Mouse (Mus musculus): ENCODE measurements around the gene Fzr1. TPM values are rescaled to one million over a fixed set of nuclear protein-coding genes. Genes with fewer than 3 reads are reported as not detected.

Fzr1 gene
- total and polyA plus RNA-seq, 2 experiments from 2014 or later, result 47.6 to 48.4 TPM

DNA sequence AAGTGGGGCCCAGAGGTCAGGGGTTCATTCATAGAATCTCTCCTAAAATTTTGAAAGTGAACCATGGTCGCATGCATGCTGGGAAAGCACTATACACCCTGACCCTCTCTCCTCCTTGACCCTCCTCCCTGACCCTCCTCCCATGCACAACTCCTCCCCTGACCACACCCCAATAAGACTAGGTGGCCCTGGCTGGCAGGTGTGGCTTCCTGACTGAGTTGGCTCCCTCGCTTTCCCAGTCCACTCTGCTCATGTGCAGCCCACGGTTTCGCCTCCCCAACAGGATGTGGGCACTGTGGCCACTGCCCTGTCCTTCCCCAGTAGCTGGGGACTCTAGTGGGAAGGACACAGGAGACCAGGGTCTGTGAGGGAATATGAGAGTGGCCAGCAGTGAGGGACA is 32.0 kb upstream of the Fzr1 start:
- ATAC-seq (ENCODE audit: insufficient read depth, low read depth), result no peak
- Histone ChIP-seq H3K27ac (ENCODE audit: low read depth) (peak overlapping the region; percentile 97), H3K9ac (replicated peaks; ENCODE audit: low read depth, low read length) (no peak overlapping the region), H3K4me2 (ENCODE audit: low read depth, low read length) (no peak overlapping the region), H3K4me1 (ENCODE audit: control insufficient read depth, insufficient read depth) (peaks cover 71% of the 10 kb centered on the region), H3K36me3 (replicated peaks; ENCODE audit: control insufficient read depth, insufficient read depth, low read length) (peaks cover 27% of the 10 kb centered on the region), H3K27me3 (ENCODE audit: control insufficient read depth, insufficient read depth, low read length) (no peaks in the 10 kb centered on the region), H3K4me3 (ENCODE audit: low read depth, low read length) (no peak overlapping the region), H3K9me3 (replicated peaks; ENCODE audit: control insufficient read depth, low read length) (no peaks in the 10 kb centered on the region)
- no peak for TF ChIP-seq CTCF (IDR thresholded peaks at IDR 0.05; ENCODE audit: low read depth)
- DNase-seq (ENCODE audit: low spot score), result no peak
- WGBS, result 55% methylated on average over 4 of the region's 4 CpGs

DNA sequence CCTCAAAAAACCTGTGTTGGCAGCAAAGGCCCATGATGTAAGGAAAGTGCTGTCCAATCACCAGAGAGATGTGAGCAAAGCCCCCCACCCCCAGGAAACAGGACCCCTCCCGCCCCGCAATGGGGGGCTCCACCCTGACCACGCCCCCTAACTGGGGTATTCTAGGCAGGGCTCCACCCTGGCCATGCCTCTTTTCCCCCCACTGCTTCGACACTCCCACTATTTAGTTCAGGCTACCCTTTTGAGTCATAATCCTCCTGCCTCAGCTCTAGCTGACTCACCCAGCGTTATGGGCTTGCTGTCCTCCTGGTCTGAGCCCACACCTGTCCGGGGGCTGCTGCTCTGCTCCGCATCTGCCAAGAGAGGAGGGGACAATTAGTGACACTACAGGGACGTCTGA is 31.0 kb upstream of the Fzr1 start:
- 35% methylated on average over 8 of the region's 8 CpGs for WGBS
- TF ChIP-seq CTCF (IDR thresholded peaks at IDR 0.05; ENCODE audit: low read depth) (no peak), EP300 (IDR thresholded peaks at IDR 0.05; ENCODE audit: low read depth) (no peak)
- Histone ChIP-seq H3K4me3 (ENCODE audit: low read depth, low read length) (no peak overlapping the region), H3K36me3 (replicated peaks; ENCODE audit: control insufficient read depth, insufficient read depth, low read length) (peaks cover 37% of the 10 kb centered on the region), H3K4me2 (ENCODE audit: low read depth, low read length) (no peak overlapping the region), H3K9ac (replicated peaks; ENCODE audit: low read depth, low read length) (no peak overlapping the region), H3K9me3 (replicated peaks; ENCODE audit: control insufficient read depth, low read length) (no peaks in the 10 kb centered on the region), H3K27ac (ENCODE audit: low read depth) (peak overlapping the region; percentile 97), H3K27me3 (ENCODE audit: control insufficient read depth, insufficient read depth, low read length) (no peaks in the 10 kb centered on the region), H3K4me1 (ENCODE audit: control insufficient read depth, insufficient read depth) (peaks cover 61% of the 10 kb centered on the region)
- ATAC-seq (ENCODE audit: insufficient read depth, low read depth) (no peak), DNase-seq (ENCODE audit: low spot score) (no peak)

DNA sequence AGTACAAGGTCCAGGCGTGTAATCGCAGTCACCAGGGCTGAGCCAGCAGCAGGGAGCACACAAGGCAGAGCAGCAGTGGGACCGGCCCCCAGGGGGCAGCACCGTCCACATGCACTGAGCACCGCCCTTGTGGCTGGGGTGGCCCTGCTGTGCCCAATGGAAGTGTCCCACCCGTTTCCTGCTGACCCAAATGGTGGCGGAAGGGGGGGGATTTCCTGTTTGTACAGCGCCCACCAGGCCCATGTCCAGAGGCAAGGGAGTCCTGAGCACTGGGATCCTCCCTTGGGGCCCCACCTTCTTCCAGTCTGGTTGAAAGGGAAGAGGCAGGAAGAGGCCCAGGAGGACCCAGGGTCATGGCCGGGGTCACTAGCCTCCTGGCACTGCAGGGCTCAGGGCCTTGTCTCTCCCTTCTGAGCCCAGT is 30.6 kb upstream of the Fzr1 start:
- H3K9ac ChIP-seq (replicated peaks; ENCODE audit: low read depth, low read length), result no peak overlapping the region
- peaks cover 41% of the 10 kb centered on the region for H3K36me3 ChIP-seq (replicated peaks; ENCODE audit: control insufficient read depth, insufficient read depth, low read length)
- TF ChIP-seq EP300 (IDR thresholded peaks at IDR 0.05; ENCODE audit: low read depth) (peak; percentile 97), CTCF (IDR thresholded peaks at IDR 0.05; ENCODE audit: low read depth) (peak; percentile 82)
- H3K27me3 ChIP-seq (ENCODE audit: control insufficient read depth, insufficient read depth, low read length), result no peaks in the 10 kb centered on the region
- no peaks in the 10 kb centered on the region for H3K9me3 ChIP-seq (replicated peaks; ENCODE audit: control insufficient read depth, low read length)
- peak; percentile 18 for ATAC-seq (ENCODE audit: insufficient read depth, low read depth)
- 30% methylated on average over 9 of the region's 9 CpGs for WGBS
- peak overlapping the region; percentile 97 for H3K27ac ChIP-seq (ENCODE audit: low read depth)
- H3K4me2 ChIP-seq (ENCODE audit: low read depth, low read length), result no peak overlapping the region
- H3K4me1 ChIP-seq (ENCODE audit: control insufficient read depth, insufficient read depth), result peaks cover 56% of the 10 kb centered on the region
- DNase-seq (ENCODE audit: low spot score), result peak; percentile 80
- H3K4me3 ChIP-seq (ENCODE audit: low read depth, low read length), result no peak overlapping the region

DNA sequence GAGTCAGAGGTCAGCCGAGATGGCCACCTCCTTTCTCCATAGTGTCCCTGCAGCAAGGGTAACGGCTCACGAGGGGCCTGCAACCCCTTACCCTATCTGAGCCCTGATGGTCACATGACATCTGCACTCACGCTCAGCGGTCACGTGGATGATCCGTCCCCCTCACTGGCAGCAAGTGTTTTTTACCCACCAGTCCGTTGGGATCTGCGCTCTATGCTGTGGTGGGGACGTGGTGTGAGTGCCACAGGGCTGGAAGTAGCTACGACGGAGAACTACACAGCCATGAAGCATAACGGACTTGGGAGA is 30.1 kb upstream of the Fzr1 start:
- Histone ChIP-seq H3K4me2 (ENCODE audit: low read depth, low read length) (no peak overlapping the region), H3K4me1 (ENCODE audit: control insufficient read depth, insufficient read depth) (peaks cover 51% of the 10 kb centered on the region), H3K27me3 (ENCODE audit: control insufficient read depth, insufficient read depth, low read length) (no peaks in the 10 kb centered on the region), H3K27ac (ENCODE audit: low read depth) (peak overlapping the region; percentile 97), H3K9me3 (replicated peaks; ENCODE audit: control insufficient read depth, low read length) (no peaks in the 10 kb centered on the region), H3K36me3 (replicated peaks; ENCODE audit: control insufficient read depth, insufficient read depth, low read length) (peaks cover 46% of the 10 kb centered on the region), H3K4me3 (ENCODE audit: low read depth, low read length) (no peak overlapping the region), H3K9ac (replicated peaks; ENCODE audit: low read depth, low read length) (no peak overlapping the region)
- no peak for ATAC-seq (ENCODE audit: insufficient read depth, low read depth)
- WGBS, result 59% methylated on average over 13 of the region's 13 CpGs
- TF ChIP-seq EP300 (IDR thresholded peaks at IDR 0.05; ENCODE audit: low read depth), result no peak
- TF ChIP-seq CTCF (IDR thresholded peaks at IDR 0.05; ENCODE audit: low read depth), result no peak
- DNase-seq (ENCODE audit: low spot score), result no peak

DNA sequence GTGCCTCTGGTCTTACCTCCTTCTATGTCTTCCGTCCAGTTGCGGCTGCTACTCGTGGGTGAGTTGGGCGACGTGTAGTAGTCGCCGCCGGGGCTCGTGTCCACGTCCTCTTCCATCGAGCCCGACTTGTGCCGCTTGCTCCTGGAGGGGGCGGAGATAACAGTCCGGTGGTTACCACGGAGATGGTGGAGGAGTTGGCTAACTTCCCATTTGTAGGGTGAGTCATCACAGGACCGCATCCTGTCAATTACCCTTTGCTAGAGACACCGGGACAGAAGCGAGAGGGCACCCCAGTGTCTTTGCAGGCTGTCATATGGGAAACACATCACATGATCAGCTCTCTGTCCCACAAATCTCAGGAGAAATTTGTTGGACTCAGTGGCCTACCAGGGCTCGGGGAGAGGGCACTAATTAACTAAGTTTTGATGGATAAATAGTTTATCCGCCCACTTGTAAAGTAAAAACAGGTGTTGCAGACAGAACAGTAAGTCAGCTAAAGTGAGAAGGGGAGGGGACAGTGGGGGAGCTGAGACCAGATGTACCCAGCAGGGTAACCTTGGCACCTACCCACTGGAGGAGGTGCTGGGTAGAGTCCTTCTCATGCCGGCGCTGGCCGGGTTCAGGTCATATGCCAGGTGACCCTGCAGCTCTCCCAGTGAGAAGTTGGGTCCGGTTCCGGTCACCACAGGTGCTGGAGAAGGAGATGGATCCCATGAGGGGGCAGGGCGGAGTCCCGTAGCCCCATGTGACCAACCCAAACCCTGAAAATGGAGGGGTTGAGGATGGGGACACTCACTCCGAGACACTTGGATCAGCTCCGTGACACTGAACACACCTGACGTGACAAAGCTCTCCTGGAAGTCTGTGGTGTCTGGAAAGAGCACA is 29.5 kb upstream of the Fzr1 start:
- Histone ChIP-seq H3K36me3 (replicated peaks; ENCODE audit: control insufficient read depth, insufficient read depth, low read length) (peaks cover 51% of the 10 kb centered on the region), H3K27ac (ENCODE audit: low read depth) (peak overlapping the region; percentile 97), H3K9ac (replicated peaks; ENCODE audit: low read depth, low read length) (no peak overlapping the region), H3K27me3 (ENCODE audit: control insufficient read depth, insufficient read depth, low read length) (no peaks in the 10 kb centered on the region), H3K4me3 (ENCODE audit: low read depth, low read length) (peak overlapping the region; percentile 22), H3K9me3 (replicated peaks; ENCODE audit: control insufficient read depth, low read length) (no peaks in the 10 kb centered on the region), H3K4me2 (ENCODE audit: low read depth, low read length) (peak overlapping the region; percentile 45), H3K4me1 (ENCODE audit: control insufficient read depth, insufficient read depth) (peaks cover 45% of the 10 kb centered on the region)
- ATAC-seq (ENCODE audit: insufficient read depth, low read depth) (peak; percentile 18), DNase-seq (ENCODE audit: low spot score) (peak; percentile 88)
- 0 out of 2 replicates have a peak, but pooled peaks have one; percentile 15 for TF ChIP-seq EP300 (IDR thresholded peaks at IDR 0.05; ENCODE audit: low read depth)
- TF ChIP-seq CTCF (IDR thresholded peaks at IDR 0.05; ENCODE audit: low read depth), result 0 out of 2 replicates have a peak, but pooled peaks have one; percentile 2
- WGBS, result 27% methylated on average over 31 of the region's 31 CpGs
